Mouse (Mus musculus) kidney, postnatal 4 days (tissue): ENCODE measurements at regions not wholly inside any gene's neighbourhood (a gene's known extent, or its start where the extent isn't known, plus 50 kb on each side); places are given as distances from the start of the nearest gene placed in this dataset.

Experiments used
- DNase-seq, 2 experiments: peaks; one replicate each; pipeline ENCODE4 v3.0.0; 2021; ENCODE audit warnings: mixed read lengths in 2 of 2

DNA sequence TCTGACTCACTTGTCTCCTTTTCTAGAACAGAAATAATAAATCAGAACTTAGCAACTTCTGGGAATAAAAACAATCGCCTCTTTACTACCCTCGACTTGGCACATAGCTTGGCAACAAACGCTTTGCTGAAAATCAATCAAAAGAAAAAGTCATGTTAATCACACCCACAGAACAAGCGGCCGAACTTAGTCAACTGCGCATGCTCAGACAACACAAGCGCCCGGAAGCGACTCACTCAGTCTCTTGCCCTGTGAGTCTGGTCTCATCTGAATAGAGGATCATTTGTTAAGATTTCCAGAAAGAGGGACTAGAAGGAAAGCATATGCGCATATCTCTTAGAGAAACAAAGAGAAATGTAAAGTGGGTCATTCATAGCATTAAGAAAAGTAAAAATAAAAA, 375.8 kb downstream of the Gpd2 start:
- no peak for DNase-seq

DNA sequence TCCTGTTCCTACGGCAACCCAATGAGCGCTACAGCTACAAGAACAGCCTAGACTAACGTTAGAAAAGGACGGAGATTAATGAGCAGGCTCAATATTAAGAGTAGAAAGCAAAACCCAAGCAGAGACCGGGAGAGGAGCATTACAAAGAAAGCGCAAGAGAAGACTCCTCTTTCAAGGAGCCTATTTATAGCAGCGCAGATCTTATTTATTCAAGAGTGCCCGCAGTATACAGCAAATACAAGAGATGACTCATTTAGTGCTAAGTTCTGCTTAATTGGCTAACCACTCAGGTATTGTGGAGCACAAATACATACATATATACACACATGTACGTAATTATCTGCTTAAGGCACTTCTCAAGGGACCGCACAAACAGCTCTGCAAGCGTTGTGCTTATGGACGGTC, 377.2 kb downstream of the Gpd2 start:
- DNase-seq: no peak

DNA sequence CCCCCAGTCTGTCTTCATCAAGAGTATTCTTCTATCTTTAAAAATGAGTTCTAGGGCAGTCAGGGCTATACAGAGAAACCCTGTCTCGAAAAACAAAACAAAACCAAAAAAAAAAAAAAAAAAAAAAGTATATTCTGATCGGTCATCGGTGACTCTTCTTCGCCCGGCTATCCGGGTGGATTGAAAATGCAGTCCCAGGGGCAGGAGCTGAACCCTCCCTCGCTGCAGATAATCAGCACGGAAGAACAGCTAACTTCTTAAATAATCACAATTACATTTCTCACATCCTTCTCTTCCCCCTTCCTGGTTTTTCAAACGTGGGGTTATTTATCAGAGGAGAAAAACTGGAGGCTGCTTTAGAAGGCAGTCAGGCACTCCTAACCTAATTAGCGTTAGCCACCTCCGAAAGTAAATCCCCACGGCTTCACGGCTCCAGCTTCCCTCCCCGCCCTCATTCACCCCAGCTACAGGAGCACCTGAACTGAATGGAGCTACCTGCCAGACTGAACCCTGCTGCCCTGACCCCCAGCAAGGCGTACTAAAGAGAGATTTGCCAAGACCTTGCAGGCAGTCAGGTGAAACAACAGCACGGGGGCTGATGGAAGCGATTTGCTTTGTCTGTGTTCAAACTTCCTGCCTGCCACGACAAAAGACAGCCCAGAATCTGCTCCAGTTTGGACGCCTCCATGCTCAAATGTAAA, 379.2 kb downstream of the Gpd2 start:
- peak; percentile 10 to 23 for DNase-seq

DNA sequence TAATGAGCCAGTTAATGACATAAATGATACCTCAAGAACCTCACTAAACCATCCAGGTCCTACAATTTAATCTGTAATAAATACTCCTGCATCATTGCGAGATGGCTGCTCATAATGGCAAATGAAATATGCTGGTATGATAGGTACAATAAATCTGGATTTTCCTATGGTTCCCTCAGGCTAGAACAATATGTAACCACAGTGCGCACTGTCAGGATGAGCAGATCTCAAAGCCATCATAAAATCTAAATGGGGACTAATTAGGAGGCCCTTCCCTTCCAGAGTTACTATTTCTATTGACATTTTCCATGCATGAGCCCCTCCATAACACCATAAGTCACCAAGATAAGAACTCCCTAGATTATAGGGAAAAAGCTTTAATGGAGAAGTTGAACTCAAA, 379.8 kb downstream of the Gpd2 start:
- no peak for DNase-seq

DNA sequence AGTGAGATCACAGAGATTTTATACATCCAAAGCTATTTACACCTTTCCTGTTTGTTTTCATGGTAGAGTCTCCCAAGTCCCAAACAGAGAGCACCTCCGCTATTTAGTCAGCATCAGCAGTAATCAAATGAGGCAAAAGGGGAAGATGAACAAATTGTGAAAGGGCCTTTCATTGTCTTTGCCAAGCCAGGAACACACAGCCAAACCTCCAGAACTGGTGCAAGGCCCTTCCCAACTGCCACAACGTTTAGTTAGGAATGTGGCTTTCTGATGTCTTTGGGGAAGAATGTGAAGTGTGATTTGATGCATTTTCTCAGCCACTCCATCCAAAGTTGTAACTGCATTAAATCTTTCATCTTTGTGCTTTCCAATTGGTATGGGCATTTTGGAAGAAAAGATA, 353.6 kb upstream of the Galnt5 start:
- no peak for DNase-seq

DNA sequence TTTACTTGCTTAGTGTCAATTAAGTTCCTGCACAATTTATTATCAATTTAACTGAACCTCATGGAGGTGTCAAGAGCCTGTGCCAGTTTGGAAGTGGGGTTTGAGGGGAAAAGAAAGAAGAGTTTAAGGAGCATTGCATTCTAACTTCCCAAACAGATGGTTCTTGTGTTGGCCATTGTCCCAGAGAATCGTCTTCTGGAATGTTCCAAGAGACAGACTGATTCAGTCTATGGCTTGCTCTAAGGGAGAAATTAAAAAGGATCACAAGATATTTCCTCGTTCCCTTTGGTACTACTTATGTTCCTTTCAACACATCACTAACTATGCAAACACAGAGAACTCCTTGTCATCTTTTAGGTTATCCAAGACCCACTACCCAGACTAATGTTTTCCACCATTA, 353.1 kb upstream of the Galnt5 start:
- DNase-seq: no peak

DNA sequence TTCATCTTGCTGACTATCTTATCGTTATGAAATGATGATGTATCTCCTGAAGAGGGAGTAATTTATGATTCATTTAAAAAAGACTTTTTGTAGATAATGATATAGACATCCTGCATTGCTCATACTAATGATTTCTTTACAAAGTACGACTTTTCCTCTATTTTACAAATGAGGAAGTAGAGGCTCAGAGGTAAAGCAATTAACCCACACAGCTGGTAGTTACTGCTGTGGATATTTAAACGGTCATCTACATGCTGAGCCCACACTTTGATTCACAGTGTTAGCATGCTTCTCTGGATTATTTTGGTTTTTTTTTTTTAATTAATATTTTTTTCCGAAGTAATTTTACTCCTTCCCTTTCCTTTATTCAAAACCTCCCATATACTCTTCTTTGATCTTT, 348.7 kb upstream of the Galnt5 start:
- DNase-seq: no peak

DNA sequence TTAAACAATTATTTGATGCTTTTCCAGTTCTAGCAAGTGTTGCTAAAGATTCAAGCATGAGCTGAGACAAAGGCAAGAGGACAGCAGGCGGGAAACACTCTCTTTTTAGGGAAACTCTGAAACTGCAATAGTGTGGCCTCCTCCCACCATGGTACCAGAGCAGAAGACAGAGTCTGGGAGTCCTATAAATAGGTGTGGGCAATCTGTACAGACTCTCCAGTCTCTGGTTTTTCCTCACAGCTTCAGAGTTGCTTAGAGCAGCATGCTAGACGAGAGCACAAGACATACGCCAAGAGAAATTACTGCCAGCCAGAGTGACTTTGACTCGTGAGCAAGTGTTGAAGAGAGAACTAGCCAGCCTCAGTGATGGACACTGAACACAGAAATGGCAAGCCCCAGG, 340.3 kb upstream of the Galnt5 start:
- no peak for DNase-seq

DNA sequence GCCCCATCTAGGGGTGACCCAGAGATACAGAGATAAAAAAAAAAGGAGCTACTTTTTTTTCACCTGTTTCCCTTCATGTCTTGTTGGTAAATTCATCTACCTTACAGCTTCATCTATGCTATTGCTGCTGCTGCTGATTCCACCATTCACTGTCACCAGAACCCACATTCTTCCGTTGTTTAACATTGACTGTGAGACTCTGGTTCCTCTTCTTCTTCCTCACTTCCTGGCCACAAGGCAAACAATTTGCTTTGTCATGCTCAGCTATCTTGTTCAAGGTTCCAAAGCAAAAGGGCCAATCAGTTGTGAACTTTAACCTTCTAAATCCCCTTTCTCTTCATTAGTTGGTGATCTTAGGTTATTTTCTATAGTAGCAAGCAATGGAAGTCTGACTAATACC, 335.8 kb upstream of the Galnt5 start:
- no peak for DNase-seq

DNA sequence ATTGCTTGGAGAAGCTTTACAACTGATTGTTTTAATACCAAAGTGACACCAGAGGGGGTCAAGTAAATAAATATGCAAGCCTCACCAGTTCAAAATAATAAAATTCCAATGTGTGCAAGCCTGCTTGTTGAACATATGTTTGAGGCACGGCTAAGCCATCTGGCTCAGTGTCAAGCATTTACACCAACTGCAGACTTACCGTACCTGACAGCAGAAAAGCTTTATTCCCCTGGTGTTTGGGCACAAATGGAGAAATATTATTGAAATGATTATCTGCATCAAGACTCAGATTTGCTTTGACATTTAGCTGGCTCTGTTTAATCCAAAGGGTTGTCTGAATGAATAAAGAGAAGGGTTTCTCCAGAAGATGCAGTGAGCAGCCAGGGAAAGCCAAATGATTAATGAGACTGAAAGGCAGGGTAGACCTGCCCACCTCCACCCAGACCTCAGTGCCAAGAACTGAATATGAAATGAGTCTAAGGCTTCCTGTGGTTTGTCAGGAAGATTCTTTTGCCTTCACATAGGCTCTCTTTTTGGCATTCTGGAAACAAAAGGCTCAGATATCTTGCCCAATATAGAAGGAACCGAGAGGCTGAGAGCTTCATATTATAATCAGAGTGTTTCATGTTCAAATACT, 325.6 kb upstream of the Galnt5 start:
- no peak for DNase-seq

DNA sequence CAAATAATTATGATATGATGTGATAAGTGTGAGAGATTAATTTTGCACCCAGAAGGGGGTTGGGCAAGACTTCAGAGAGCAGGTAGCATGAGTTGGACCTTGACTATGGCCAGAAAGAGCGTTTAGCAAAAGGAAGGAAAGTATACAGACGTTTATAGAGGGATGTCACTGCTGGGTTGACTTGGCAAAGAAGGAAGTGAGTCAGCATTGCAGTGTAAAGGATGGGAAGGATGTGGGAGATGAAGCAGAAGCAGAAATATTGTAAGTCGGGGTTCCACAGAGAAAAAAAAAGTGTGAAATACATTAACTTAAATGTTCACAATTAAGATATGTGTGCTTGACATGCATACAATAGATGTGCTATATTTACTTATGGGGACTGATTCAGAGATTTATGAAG, 307.8 kb upstream of the Galnt5 start:
- no peak for DNase-seq

DNA sequence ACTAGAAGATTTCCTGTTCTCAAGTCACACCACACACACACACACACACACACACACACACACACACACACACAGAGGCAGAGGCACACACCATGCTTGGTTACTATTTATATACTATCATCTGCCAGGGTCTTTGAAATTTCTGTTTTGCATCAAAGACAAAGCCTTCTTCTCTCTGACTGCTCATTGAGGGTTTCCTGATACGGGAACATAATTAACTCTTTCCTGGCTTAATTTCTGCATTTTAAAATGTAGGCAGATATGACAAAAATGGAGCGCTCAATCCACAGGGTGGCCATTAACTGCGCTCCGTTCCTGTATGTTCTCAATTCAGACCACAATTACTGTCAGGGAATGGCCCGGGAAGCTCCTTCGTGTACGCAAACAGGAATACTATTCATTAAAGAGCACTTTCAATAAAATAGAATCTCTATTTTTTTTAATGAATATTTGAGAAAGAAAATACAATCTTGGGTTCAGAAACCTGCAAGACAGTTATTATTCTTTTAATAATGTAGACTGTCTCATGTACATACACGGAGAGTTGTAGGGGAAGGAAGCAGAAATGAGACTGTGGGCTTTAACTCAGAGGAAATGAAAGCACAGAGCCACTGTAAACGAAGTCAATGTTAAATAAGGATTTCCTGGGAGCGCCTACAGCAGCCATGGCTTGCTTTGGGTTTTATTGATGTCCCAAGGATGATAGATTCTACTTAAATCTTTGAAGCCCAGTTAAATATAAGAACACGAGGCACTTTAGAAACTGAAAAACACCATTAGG, 300.5 kb upstream of the Galnt5 start:
- no peak for DNase-seq

DNA sequence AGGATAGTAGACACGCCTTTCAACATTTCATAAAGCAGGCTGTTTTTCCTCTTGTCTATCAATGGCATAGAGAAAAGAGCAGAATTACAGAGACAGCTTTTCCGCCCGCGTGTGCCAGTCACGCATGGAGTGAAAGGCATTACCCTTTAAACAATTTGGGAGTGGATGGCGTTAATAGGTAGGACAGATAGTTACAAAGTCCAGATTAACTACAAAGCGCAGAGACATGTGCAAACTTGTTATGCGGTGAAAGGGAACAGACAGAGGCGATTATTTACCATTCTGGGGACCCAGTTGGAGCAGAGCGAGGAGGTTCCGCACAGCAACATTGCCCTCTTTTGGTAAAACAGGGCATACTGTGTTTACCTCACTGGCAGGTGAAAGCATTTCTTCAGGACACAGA, 299.0 kb upstream of the Galnt5 start:
- peak; percentile 48 to 61 for DNase-seq

DNA sequence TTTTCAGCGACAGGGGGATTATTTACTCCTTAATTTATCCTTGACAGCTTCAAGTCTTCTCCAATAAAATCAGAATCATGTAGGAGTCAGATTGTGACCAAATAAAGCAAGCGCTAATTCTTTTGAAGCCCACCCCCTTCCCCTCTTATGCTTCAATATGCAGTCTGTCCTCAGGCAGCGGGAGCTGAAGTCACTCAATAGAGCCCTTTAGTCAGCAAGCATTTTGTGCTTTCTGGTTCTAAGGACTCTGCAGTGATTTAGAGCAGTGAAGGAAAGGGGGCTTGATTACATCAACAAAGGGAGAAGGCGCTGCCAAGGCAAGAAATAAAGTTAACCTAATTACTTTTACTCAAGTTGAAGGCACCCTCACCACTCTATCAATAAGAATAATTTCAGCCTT, 298.5 kb upstream of the Galnt5 start:
- DNase-seq: no peak

DNA sequence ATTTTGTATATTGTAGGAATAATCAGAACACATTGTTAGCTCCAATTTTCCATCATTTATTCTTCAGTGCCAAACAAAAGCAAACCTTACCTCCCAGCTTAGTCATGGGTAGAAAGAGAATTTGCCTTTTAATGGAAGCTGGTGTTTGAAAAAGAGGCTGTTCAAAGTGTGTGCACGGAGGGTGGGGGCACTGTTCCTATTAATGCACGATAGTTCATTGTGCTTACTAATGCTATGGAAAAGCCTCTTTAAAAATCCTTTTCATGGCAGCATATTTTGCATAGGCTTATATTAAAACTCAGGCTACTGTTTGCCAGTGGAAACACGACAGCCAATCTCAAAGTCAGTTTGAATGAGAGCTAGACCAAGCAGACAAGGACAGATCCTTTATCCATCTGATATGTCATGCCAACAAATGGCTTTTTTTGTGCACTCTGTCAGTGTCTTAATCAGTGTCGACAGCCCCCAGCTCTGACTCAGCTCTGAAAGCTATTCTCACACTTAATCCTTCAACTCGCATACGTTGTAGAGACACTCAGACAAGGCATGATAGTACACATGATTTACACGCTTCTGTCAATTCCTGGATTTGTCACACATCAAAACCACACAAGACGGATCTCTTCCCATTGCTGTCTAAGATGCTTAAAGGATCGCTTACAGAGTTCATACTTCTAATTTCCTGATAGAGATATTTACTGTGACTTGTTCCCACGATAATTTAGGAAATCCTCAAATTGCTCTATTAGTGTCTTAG, 280.8 kb upstream of the Galnt5 start:
- DNase-seq: no peak
